Mouse (Mus musculus): ENCODE data around the gene Gcm1.

The Gcm1 gene

DNA sequence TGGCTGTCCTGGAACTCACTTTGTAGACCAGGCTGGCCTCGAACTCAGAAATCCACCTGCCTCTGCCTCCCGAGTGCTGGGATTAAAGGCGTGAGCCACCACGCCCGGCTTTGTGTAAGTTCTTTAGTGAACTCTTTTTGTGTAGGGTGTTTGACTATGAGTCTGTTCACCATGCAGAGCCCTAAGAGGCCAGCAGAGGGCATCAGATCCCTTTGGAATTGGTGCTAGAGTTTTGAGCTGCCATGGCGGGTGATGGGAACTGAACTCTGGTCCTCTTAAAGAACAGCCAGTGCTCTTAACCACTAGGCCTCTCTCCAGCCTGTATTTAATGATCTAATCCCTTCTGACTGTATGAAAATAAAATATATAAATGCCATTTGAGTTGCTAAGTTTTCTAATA is 44.7 kb downstream of the Gcm1 start:
- no peak for DNase-seq (ENCODE audit: low read depth in 1 of 2, low spot score in 2 of 2)

DNA sequence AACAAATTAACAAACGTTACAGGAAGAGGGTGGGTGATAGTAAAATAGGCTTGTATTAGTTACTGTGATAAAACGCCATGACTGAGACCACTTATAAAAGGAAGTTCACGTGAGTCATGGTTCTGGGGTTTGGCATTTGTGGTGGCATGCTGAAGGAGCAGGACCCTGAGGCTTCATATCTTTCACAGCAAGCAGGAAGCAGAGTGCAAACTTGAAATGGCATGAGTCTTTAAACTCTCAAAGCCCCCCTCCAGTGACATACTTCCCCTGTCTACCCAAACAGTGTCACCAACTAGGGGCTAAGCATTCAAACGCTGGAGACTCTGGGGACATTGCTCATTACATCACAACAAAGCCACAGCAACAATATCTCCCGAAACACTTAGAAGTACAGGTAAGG is 49.2 kb downstream of the Gcm1 start:
- no peak for DNase-seq (ENCODE audit: low read depth in 1 of 2, low spot score in 2 of 2)

DNA sequence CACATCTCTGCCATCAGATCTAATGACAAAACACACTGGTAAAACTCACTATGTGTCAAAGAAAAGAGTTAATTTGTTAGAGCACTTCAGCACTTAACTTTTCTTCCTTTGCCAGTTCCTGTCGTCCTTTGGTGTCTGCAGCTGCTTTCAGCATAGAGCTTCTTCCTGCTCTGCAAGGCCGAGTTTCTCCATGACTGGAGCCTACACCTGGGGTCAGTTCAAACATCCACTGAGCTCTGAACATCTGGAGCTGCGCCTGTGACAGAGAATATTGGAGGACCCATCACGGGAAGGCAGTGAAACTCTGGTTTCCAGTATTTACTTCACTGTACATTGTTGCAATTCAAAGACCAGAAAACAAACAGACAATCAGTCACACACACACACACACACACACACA is 49.7 kb downstream of the Gcm1 start:
- DNase-seq (ENCODE audit: low read depth in 1 of 2, low spot score in 2 of 2), result no peak

DNA sequence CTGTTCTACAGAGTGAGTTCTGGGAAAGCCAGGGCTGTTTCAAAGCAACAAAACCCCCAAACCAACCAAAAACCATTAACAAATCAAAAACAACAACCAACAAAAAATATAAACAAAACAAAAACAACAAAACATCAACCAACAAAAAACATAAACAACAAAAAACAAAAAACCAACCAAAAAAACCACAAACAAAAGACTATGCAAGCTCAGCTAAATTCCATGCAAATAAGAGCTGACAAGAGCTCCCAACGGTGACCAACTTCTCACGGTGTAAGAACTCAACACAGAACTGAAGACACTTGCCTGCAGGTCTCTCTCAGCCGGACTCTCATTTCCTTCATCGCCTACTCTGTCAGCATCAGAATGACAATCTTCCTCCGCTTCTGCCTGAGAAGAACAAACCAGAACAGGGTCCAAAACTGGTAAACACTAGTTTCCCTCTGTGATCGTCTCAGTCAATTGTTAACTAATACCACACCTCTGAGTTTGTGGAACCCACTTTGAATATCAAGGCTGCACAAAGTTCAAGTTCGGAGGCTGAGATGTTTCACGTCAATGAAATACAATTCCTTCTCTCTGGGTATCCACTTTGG is 52.3 kb downstream of the Gcm1 start:
- no peak for DNase-seq (ENCODE audit: low read depth in 1 of 2, low spot score in 2 of 2)

DNA sequence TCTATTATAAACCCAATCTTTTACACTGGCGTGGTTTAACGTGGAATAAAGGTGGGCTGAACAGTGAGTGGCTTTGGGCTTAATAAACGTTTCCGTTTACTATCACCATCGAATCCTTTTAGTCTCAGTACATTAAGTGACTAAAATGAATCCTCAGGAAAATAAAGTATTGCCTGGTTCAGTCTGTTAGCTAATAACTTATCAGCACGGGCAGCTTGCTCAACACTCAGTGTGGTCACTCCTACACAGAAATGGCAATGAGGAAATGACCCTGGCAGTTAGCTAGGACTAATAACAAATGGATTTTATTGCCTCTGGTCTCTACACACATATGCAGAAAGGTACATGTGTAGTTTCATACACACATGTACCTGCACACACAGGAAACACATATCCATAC is 53.2 kb downstream of the Gcm1 start:
- no peak for DNase-seq (ENCODE audit: low read depth in 1 of 2, low spot score in 2 of 2)

DNA sequence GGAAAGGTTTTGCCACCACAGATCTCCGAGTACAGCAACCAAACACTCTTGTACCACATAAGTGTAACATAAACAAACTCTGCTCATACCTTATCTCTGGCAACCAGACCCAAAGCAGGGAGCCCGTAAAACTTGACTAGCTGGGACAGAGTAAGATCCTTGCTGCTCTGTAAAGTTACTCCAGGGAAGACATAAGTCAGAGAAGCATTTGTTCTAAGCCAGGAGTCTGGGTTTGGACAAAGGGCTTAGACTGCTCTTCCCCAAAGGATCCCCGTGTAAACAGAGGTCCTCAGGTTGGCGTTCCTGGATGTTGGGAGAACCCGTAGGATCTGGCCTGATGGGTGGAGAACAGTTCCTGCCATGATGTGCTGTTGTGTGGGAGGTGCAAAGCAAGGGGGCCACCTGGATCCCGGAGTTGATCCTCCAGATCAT is 53.8 kb downstream of the Gcm1 start:
- DNase-seq (ENCODE audit: low read depth in 1 of 2, low spot score in 2 of 2), result no peak

DNA sequence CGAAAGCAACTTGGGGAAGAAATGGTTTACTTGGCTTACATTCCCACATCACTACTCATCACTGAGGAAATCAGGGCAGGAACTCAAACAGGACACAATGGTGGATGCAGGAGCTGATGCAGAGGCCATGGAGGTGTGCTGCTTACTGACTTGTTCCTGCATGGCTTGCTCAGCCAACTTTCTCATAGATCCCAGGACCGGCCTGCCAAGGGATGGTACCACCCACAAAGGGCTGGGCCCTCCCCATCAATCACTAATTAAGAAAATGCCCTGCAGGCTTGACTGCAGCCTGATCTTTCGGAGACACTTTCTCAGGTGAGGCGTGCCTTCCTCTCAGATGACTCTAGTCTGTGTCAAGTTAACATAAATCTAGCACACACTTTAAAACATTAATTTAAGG is 55.1 kb downstream of the Gcm1 start:
- DNase-seq (ENCODE audit: low read depth in 1 of 2, low spot score in 2 of 2), result no peak

DNA sequence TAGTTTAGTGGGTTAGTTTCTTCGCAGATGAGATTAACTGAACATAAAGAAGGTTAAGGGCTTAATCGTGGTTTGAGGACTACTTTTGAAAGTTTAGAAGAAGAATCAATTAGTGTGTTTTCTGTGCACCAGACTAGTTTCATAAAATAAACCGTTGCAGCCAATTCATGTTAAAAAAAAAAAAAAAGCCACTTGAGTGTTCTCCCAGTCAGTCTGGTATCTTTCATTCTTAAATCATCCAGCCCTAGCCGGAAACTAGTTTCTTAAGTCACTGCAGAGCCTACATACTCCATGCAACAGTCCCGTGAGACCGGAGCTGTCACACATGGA is 55.8 kb downstream of the Gcm1 start:
- no peak for DNase-seq (ENCODE audit: low read depth in 1 of 2, low spot score in 2 of 2)

DNA sequence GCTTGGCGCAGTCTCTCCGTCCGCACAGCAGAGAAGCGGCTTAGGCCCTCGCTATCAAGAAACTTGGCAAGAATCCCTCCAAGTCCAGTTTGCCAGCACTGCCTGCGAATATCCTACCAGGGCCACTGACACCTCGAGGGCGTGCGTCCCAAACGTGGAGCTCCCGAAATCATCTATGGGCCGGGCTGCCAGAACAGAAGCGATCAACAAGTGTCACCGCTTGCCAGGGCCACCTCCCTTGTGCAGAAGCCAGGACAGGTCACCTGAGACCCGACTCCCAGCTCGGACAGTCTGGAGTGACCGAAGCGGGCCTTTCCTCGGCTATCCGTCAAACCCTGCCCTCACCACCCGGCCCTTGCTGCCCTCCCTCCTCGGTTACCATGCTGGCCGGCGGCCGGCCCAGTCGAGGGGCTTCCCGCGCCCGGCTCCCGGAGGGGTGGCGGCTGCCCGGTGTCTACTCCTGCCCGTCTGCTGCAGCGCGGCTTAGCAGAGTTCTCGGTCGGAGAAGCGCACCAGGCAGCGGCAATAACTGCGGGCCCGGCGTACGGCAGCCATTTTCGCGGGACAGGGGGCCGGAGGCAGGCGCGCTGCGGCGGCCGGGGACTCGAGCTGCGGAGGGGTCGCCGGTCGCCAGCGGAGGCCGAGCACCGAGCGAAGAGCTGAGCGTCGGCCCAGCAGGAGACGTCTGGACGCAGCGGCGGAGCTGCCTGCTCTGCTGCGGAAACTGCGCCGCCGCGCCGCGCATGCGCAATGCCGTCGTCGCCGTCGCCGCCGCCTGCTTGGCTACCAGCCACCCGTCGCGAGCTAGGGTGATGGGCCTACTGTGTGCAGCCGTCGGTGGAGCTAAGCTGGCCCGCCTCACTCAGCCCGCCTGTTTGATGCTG is 56.4 kb downstream of the Gcm1 start:
- DNase-seq (ENCODE audit: low read depth in 1 of 2, low spot score in 2 of 2), result peak; percentile 20 to 62

DNA sequence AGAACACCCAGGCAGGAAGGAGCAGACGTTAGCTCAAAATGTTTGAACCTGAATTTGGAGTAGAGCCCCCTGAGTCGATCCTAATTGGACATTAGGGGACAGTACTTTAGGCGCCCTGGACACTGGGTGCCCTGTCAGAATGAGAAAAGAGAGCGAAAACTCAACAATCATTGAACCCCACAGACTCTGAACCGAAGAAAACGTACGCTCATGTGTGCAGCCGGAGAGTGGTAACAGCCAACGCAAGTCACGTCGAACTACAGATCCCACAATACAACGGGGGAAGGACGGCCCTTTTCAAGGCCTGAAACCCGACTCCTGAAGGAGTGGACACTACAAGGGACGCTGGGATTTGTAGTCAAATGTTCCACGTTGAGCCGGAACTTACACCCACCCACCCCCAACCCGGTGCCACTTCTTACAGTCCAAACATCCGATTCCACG is 57.1 kb downstream of the Gcm1 start, which contains the start of the genes Fbxo9 and Ick:
Gene Fbxo9 (minus strand): TSS at position 270 of the 444 bp plus-strand sequence.
Gene Ick (plus strand): TSS at position 397 of the 444 bp plus-strand sequence.
- DNase-seq (ENCODE audit: low read depth in 1 of 2, low spot score in 2 of 2), result peak; percentile 72 to 77

DNA sequence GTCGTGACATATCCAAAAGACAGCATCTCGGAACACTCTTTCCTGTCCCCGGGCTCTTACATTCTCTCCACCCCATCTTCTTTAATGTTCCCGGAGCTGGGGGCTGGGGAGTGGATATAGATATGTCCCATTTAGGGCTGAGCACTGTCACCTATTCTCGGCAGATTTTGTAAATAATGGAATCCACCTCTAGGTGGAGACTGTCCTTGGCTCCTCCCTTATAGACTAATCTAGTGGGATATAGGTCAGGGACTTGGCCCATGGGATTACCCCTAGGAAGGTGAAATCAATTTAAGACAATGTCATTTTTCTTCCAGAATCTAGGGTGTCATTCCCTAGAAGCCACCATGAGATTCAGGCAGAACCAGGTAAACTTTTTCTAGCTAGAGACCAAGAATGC is 57.9 kb downstream of the Gcm1 start:
- no peak for DNase-seq (ENCODE audit: low read depth in 1 of 2, low spot score in 2 of 2)

DNA sequence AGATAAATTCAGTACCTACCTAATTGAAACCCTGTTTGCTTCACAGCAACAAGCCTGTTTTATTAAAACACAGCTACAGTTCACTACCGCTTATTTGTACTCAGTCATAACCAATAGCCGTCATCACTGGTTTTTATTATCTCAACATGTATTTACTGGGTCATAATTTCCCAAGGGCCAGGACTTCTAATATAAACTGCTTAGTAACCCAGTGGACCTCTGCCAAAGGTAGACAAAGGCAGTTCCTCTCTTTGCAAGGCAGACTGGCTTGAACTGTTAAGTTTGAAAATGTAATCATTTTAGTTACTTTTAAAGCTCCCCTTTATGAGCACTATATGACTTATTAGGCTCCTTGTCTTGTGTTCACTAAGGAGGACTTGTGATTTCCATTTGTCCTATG is 59.7 kb downstream of the Gcm1 start:
- no peak for DNase-seq (ENCODE audit: low read depth in 1 of 2, low spot score in 2 of 2)

DNA sequence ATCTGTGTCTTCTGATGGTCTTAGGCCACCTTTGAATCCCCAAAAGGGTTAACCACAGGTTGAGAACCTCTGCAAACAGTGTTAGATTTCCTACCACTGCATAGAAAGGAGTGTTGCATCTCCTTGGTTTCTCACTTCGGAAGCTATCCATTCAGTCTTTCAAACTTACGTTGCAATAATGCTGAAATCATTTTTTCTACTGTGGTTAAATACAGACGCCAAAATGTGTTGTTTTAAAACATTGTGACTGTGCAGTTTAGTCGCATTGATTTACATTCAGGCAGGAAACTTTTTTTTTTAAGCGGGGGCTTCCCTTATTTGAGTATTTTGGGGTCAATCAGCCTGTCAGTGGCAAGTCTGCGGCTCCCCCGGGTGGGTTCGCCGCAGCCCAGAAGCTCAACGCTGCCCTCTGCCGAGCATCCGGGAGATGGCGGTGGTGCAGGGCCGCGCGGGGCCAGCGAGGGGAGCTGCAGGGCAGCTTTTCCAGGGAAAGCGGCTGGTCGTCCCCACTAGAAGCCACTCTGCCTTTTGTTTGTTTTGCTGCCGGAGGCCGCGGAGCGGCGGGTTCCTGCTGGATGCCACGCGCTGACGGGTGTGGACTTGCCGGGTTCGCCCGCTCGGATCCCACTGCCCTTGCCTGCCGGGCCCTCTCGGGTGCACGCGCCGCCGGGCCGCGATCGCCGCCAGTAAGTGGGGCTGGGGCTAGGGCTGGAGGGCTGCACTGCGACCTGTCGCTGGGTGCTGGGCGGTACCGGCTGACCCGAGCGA is 61.2 kb downstream of the Gcm1 start:
- DNase-seq (ENCODE audit: low read depth in 1 of 2, low spot score in 2 of 2), result peak; percentile 71 to 82

DNA sequence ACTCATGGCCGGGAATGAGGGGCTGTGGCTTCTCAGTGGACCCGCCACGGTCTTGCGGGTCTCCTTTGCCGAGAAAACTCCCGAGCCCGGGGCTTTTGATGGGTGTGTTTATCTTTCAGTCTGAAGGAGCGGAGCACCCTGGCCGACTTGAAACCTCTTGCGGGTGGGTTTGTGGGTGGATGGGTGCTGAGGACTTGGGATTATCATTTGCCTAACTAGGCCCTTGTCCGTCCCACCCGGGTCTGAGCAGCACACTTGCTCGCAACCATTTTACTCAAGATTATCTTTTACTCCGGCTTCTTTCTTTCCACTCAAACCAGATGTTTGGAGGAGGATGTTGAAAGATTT is 61.8 kb downstream of the Gcm1 start:
- DNase-seq (ENCODE audit: low read depth in 1 of 2, low spot score in 2 of 2), result no peak

Measured in monocyte, adult 2 months (primary cell).